Mouse (Mus musculus) kidney, embryonic 14.5 days (tissue): Measurements from ENCODE around the gene Jmjd8. TPM values are rescaled to one million over a fixed set of nuclear protein-coding genes. Genes with fewer than 3 reads are reported as not detected.

Experiments
- ATAC-seq: fragments of 200-750 bp; cut with Nextera tagmentation; 2 replicates; pipeline ENCODE4 v1.8.0; 2017; ENCODE audit warnings: moderate number of reproducible peaks, mild to moderate bottlenecking, moderate TSS enrichment, moderate library complexity; ENCODE audit not compliant: low FRiP score, low TSS enrichment
- H3K27ac ChIP-seq: fragments of 300-500 bp; sonication (generic); 2 replicates; pipeline ENCODE4 v1.5.1; 2014; ENCODE audit warnings: low read depth, mild to moderate bottlenecking, low read length, moderate library complexity, mixed read lengths
- H3K27me3 ChIP-seq: fragments of 300-500 bp; sonication (generic); 2 replicates; pipeline ENCODE4 v1.6.1; 2014; ENCODE audit warnings: mild to moderate bottlenecking, low read length; ENCODE audit not compliant: control insufficient read depth, insufficient read depth
- H3K36me3 ChIP-seq: fragments of 300-500 bp; sonication (generic); 2 replicates; pipeline ENCODE4 v1.6.1; 2014; ENCODE audit warnings: low read length, mixed read lengths; ENCODE audit not compliant: control insufficient read depth, insufficient read depth
- H3K4me1 ChIP-seq: fragments of 300-500 bp; sonication (generic); 2 replicates; pipeline ENCODE4 v1.6.1; 2014; ENCODE audit warnings: low read length, mixed read lengths; ENCODE audit not compliant: control insufficient read depth, insufficient read depth
- H3K4me2 ChIP-seq: fragments of 300-500 bp; sonication (generic); replicated peaks from 2 replicates; pipeline ENCODE4 v1.6.1; 2014; ENCODE audit warnings: low read depth, mild to moderate bottlenecking, low read length
- H3K4me3 ChIP-seq: fragments of 300-500 bp; sonication (generic); 2 replicates; pipeline ENCODE4 v1.5.1; 2014; ENCODE audit warnings: mild to moderate bottlenecking, low read length
- H3K9ac ChIP-seq: fragments of 300-500 bp; sonication (generic); 2 replicates; pipeline ENCODE4 v1.6.1; 2014; ENCODE audit warnings: low read depth, mild to moderate bottlenecking, low read length, moderate library complexity
- H3K9me3 ChIP-seq: fragments of 300-500 bp; sonication (generic); 2 replicates; pipeline ENCODE4 v1.6.1; 2016; ENCODE audit warnings: low read length; ENCODE audit not compliant: control insufficient read depth
- WGBS: fragments of 180-500 bp; shearing (Covaris S2); extraction: QIAGEN DNeasy Blood & Tissue Kit; methylation state at CpG from one replicate; pipeline ENCODE4 v1.1.7; 2014; 5-methylcytosine and 5-hydroxymethylcytosine counted together
- polyA plus RNA-seq: library from polyadenylated mRNA; unstranded; fragments of >200 nt; fragmentation: Nextera tagmentation; extraction: Ambion mirVana; gene quantifications from 2 replicates; pipeline ENCODE4 v1.2.1, GENCODE M21; 2014

Jmjd8 gene
- polyA plus RNA-seq, 1 experiment from 2014 or later: 45.7 TPM

GRCm38 (mm10) chr17:25834595-25835222 lies 6.0 kb downstream of the Jmjd8 start:
- peak overlapping the region; percentile 89 for H3K4me3 ChIP-seq
- H3K4me1 ChIP-seq: peaks cover 59% of the 10 kb centered on the region

GRCm38 (mm10) chr17:25835301-25835700 lies 6.6 kb downstream of the Jmjd8 start:
- H3K4me2 ChIP-seq: no peak overlapping the region
- no peak overlapping the region for H3K4me3 ChIP-seq
- H3K9ac ChIP-seq: no peak overlapping the region

More at GRCm38 (mm10) chr17:25834595-25835222, 6.0 kb downstream of the Jmjd8 start:
- H3K27me3 ChIP-seq: no peaks in the 10 kb centered on the region
- ATAC-seq: no peak
- H3K4me2 ChIP-seq: peak overlapping the region; percentile 95
- peak overlapping the region; percentile 93 for H3K9ac ChIP-seq
- WGBS: 83% methylated on average over 12 of the region's 12 CpGs
- H3K36me3 ChIP-seq: peaks cover 46% of the 10 kb centered on the region
- H3K9me3 ChIP-seq: no peaks in the 10 kb centered on the region
- no peak overlapping the region for H3K27ac ChIP-seq

GRCm38 (mm10) chr17:25835816-25836215 lies 7.1 kb downstream of the Jmjd8 start:
- no peaks in the 10 kb centered on the region for H3K27me3 ChIP-seq
- 94% methylated on average over 16 of the region's 16 CpGs for WGBS
- no peak overlapping the region for H3K9ac ChIP-seq
- no peak overlapping the region for H3K27ac ChIP-seq
- no peak overlapping the region for H3K4me3 ChIP-seq
- no peak for ATAC-seq
- H3K36me3 ChIP-seq: peaks cover 46% of the 10 kb centered on the region
- no peak overlapping the region for H3K4me2 ChIP-seq
- no peaks in the 10 kb centered on the region for H3K9me3 ChIP-seq
- H3K4me1 ChIP-seq: peaks cover 51% of the 10 kb centered on the region

More at GRCm38 (mm10) chr17:25835301-25835700, 6.6 kb downstream of the Jmjd8 start:
- H3K4me1 ChIP-seq: peaks cover 55% of the 10 kb centered on the region
- ATAC-seq: no peak
- 89% methylated on average over 7 of the region's 7 CpGs for WGBS
- peaks cover 46% of the 10 kb centered on the region for H3K36me3 ChIP-seq
- H3K27ac ChIP-seq: no peak overlapping the region
- no peaks in the 10 kb centered on the region for H3K9me3 ChIP-seq
- H3K27me3 ChIP-seq: no peaks in the 10 kb centered on the region

- no peaks in the 10 kb centered on the region for H3K9me3 ChIP-seq
- WGBS: 22% methylated on average over 23 of the region's 23 CpGs
- no peak for ATAC-seq
- H3K27ac ChIP-seq: peak overlapping the region; percentile 31
- peak overlapping the region; percentile 56 for H3K9ac ChIP-seq
- H3K4me2 ChIP-seq: peak overlapping the region; percentile 78
- peaks cover 44% of the 10 kb centered on the region for H3K4me1 ChIP-seq
- H3K4me3 ChIP-seq: peak overlapping the region; percentile 35
- H3K36me3 ChIP-seq: peaks cover 46% of the 10 kb centered on the region
- no peaks in the 10 kb centered on the region for H3K27me3 ChIP-seq
Observed at GRCm38 (mm10) chr17:25836397-25837075, 7.9 kb downstream of the Jmjd8 start.

GRCm38 (mm10) chr17:25837076-25837410 lies 8.4 kb downstream of the Jmjd8 start, which contains the start of gene Rhbdl1:
TSS of gene Rhbdl1 (minus strand) at chr17:25837295.
- no peaks in the 10 kb centered on the region for H3K9me3 ChIP-seq
- H3K4me3 ChIP-seq: peak within 1 kb of the TSS; percentile 35
- WGBS: 4% methylated on average over 29 of the region's 29 CpGs
- H3K9ac ChIP-seq: peak within 1 kb of the TSS; percentile 56
- no peaks in the 10 kb centered on the region for H3K27me3 ChIP-seq
- no peak for ATAC-seq
- H3K4me1 ChIP-seq: peaks cover 39% of the 10 kb centered on the region
- H3K36me3 ChIP-seq: peaks cover 49% of the 10 kb centered on the region
- H3K4me2 ChIP-seq: peak within 1 kb of the TSS; percentile 78
- H3K27ac ChIP-seq: peak within 1 kb of the TSS; percentile 31

- Histone ChIP-seq H3K27ac (peak overlapping the region; percentile 12; the same call in 1 of the 2 replicates), H3K4me2 (peak overlapping the region; percentile 78)
- no peak for ATAC-seq
Observed at GRCm38 (mm10) chr17:25837533-25837932, 8.9 kb downstream of the Jmjd8 start.

GRCm38 (mm10) chr17:25838904-25839303 lies 10.2 kb downstream of the Jmjd8 start:
- Histone ChIP-seq H3K4me3 (no peak overlapping the region), H3K27me3 (no peaks in the 10 kb centered on the region), H3K9me3 (no peaks in the 10 kb centered on the region), H3K4me1 (peaks cover 45% of the 10 kb centered on the region), H3K27ac (no peak overlapping the region), H3K4me2 (no peak overlapping the region), H3K9ac (no peak overlapping the region), H3K36me3 (peaks cover 54% of the 10 kb centered on the region)
- no peak for ATAC-seq
- 86% methylated on average over 4 of the region's 4 CpGs for WGBS

More at GRCm38 (mm10) chr17:25837533-25837932, 8.9 kb downstream of the Jmjd8 start:
- H3K36me3 ChIP-seq: peaks cover 54% of the 10 kb centered on the region
- WGBS: 60% methylated on average over 3 of the region's 3 CpGs
- H3K9me3 ChIP-seq: no peaks in the 10 kb centered on the region
- H3K4me3 ChIP-seq: no peak overlapping the region; the same call in 1 of the 2 replicates
- H3K9ac ChIP-seq: 0 out of 2 replicates have a peak overlapping the region, but pooled peaks have one; percentile 56
- H3K27me3 ChIP-seq: no peaks in the 10 kb centered on the region
- peaks cover 39% of the 10 kb centered on the region for H3K4me1 ChIP-seq

GRCm38 (mm10) chr17:25839455-25840235 lies 11.0 kb downstream of the Jmjd8 start:
- Histone ChIP-seq H3K36me3 (peaks cover 54% of the 10 kb centered on the region), H3K27me3 (no peaks in the 10 kb centered on the region), H3K4me1 (peaks cover 38% of the 10 kb centered on the region), H3K4me2 (no peak overlapping the region), H3K9ac (peak overlapping the region; percentile 34; the same call in 1 of the 2 replicates), H3K27ac (no peak overlapping the region), H3K4me3 (no peak overlapping the region), H3K9me3 (no peaks in the 10 kb centered on the region)
- no peak for ATAC-seq
- WGBS: 82% methylated on average over 14 of the region's 14 CpGs
